Comparison of ENCODE assay signal across 8 mouse cellular contexts in the genomic region with DNA sequence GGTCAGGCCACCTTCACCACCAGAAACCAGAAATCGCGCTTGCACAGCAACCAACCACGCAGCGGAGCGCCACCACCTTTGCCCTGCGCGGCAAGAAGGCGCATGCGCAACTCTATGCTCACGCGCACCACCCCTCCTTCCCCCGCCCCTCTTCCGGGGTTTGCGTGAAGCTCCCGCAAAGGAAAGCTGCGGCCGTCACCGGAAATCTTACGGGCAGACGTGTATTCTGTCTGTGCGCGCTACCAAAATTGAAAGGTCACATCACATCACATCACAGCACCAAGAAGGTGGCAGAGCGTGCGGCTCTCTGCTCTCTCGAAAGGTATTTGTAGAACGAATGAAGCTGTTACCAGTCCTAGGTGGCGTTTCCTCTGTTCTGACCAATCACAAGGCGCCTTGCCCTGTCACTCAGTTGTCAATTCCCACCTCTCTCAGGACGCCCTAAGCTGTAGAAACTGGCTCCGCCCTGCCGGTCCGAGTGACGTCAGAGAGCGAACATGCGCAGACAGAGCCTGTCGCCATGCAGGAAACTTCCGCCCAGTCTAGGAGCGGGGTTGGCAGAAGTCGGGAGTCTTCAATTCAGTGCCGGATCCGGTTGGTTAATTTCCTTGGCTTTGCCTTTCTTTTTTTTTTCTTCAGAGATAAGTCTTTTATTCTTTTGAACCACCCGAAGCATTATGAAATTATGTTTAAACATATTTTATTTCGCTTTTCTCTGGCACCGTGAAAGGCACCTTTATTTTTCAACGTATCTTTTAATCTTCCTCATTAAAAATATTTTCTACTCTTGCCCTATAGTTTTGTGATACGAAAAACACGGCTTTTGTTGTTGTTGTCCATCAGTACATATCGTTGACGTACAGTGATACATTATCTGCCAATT. TPM values are rescaled to one million over a fixed set of nuclear protein-coding genes. Genes with fewer than 3 reads are reported as not detected.
DNase-seq lines count a peak whose midpoint lies in the region; ATAC-seq lines count a peak whose summit lies in the region.

TSS of gene Slx4ip (plus strand) at position 151 of the 883 bp plus-strand sequence.
TSS of gene AL731706.1 (minus strand) at position 322 of the 883 bp plus-strand sequence.
TSS of gene Mkks (minus strand) at position 322 of the 883 bp plus-strand sequence.

- H3K9me3 ChIP-seq in hindbrain, embryonic 12.5 days (replicated peaks) = no peaks in the 10 kb centered on the region

- WGBS in hindbrain, embryonic 12.5 days = under 1% methylated on average over 49 of the region's 49 CpGs

- H3K4me3 ChIP-seq in hindbrain, embryonic 12.5 days = peak within 1 kb of the TSS; percentile 80

- no peaks in the 10 kb centered on the region for H3K36me3 ChIP-seq in hindbrain, embryonic 12.5 days

- H3K4me2 ChIP-seq in hindbrain, embryonic 12.5 days (replicated peaks) = peak within 1 kb of the TSS; percentile 55

- H3K4me1 ChIP-seq in hindbrain, embryonic 12.5 days = peaks cover 12% of the 10 kb centered on the region; the same call in 1 of the 2 replicates

- peak; percentile 97 for ATAC-seq in hindbrain, embryonic 12.5 days (ENCODE audit: low FRiP score)

- peak; percentile 100 for DNase-seq in NIH3T3 (ENCODE audit: low read depth)
- peak; percentile 99 for DNase-seq in cerebellum, postnatal 10 days
- DNase-seq in frontal cortex, postnatal 10 days (ENCODE audit: low spot score in 2 of 2) = peak; percentile 99
- peak; percentile 99 to 100 for DNase-seq in layer of hippocampus, postnatal 14 days (ENCODE audit: low spot score in 2 of 2)
- DNase-seq in lung, postnatal 14 days = peak; percentile 99
- DNase-seq in retina, adult 2 months (ENCODE audit: low read depth, low spot score) = peak; percentile 99
- peak; percentile 99 for DNase-seq in thymus, postnatal 36 days

- peak within 1 kb of the TSS; percentile 95 for H3K27ac ChIP-seq in hindbrain, embryonic 12.5 days

- H3K27me3 ChIP-seq in hindbrain, embryonic 12.5 days = no peaks in the 10 kb centered on the region

- H3K9ac ChIP-seq in hindbrain, embryonic 12.5 days = peak within 1 kb of the TSS; percentile 80

RNA-seq across cellular contexts. Expression of gene Slx4ip, which starts in this region (rescaled TPM):
- polyA plus RNA-seq in hindbrain, embryonic 12.5 days (2016; fragmentation: Nextera tagmentation; extraction: Ambion mirVana) = 11.8 and 12.9 TPM in 2 replicates
- 1 to 10 TPM; 7.5 to 7.6 TPM for total RNA-seq in layer of hippocampus, postnatal 14 days (2021)

RNA-seq across cellular contexts. Expression of gene AL731706.1, which starts in this region (rescaled TPM):
- polyA plus RNA-seq in hindbrain, embryonic 12.5 days (2016; fragmentation: Nextera tagmentation; extraction: Ambion mirVana) = 24.1 and 30.3 TPM in 2 replicates
- total RNA-seq in layer of hippocampus, postnatal 14 days (2021) = 10 to 100 TPM; 11.4 to 19.8 TPM

RNA-seq across cellular contexts. Expression of gene Mkks, which starts in this region (rescaled TPM):
- polyA plus RNA-seq in hindbrain, embryonic 12.5 days (2016; fragmentation: Nextera tagmentation; extraction: Ambion mirVana) = 13.1 and 15.8 TPM in 2 replicates
- 10 to 100 TPM; 22.8 to 27.7 TPM for total RNA-seq in layer of hippocampus, postnatal 14 days (2021)

Comparison
In these comparisons a context has a peak if more than half of its experiments do, and no peak if none do; other contexts are left out.
1. Peak in every context shown above with its lines: DNase-seq, ATAC-seq, H3K4me3 ChIP-seq and H3K27ac ChIP-seq.